In the genomic region with DNA sequence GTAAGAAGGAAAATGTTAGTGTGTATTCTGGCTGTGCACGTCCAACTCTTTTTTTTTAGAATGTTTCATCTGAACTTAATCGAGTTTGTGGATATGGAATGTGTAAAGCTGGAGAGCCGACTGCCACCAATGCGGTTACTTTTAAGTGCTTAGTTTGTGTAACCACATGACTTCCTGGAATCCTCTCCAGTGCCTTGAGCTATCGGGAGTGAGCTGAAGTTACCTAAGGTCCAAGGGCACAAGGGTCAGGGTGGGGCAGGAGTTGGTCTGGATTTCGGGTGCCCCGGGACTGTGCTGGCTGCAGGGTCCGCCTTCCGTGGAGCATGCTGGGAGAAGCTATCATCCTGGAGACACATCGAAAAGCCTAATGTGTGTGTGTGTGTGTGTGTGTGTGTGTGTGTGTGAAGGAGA, we compare ENCODE assay signal across 10 mouse cellular contexts. TPM values are rescaled to one million over a fixed set of nuclear protein-coding genes. Genes with fewer than 3 reads are reported as not detected.
A peak's percentile ranks its signal among the peaks of the same experiment; 100 is the strongest.
DNase-seq lines count a peak whose midpoint lies in the region; ATAC-seq and TF ChIP-seq lines count a peak whose summit lies in the region.
"Had no signal": no experiment of that assay in that cellular context is flagged by ENCODE, and none has a peak within 500 bp of the region (broad histone marks: within the 10 kb centered on the region; RNA-seq: fewer than 3 reads in every experiment).

No protein-coding gene starts in this region.

- peak overlapping the region; percentile 69 for H3K27ac ChIP-seq in heart, embryonic 16.5 days (ENCODE audit: low read length)
- H3K27ac ChIP-seq in liver, adult 2 months (replicated peaks; ENCODE audit: insufficient read depth, low read depth, low read length) = peak overlapping the region; percentile 60
- no peak overlapping the region for H3K27ac ChIP-seq in hindbrain, embryonic 14.5 days

- TF ChIP-seq POLR2A in liver, adult 2 months (IDR thresholded peaks at IDR 0.05; ENCODE audit: extremely low read depth, insufficient read depth, low read length) = no peak

- H3K79me2 ChIP-seq in liver, adult 2 months (ENCODE audit: control insufficient read depth, insufficient read depth, low read length) = peaks cover 3% of the 10 kb centered on the region; the same call in 1 of the 2 replicates

- no peaks in the 10 kb centered on the region for H3K9me3 ChIP-seq in heart, embryonic 16.5 days (replicated peaks; ENCODE audit: control insufficient read depth, low read length)
- H3K9me3 ChIP-seq in megakaryocyte, embryonic 14.5 days = no peaks in the 10 kb centered on the region
- no peaks in the 10 kb centered on the region for H3K9me3 ChIP-seq in hindbrain, embryonic 14.5 days (ENCODE audit: control insufficient read depth, low read length)

- no peak for TF ChIP-seq CTCF in liver, adult 2 months (IDR thresholded peaks at IDR 0.05; ENCODE audit: low read depth, low read length)

- H3K4me1 ChIP-seq in heart, embryonic 16.5 days (ENCODE audit: control insufficient read depth, insufficient read depth, low read length) = 0 out of 2 replicates have a peak, but pooled peaks cover 3% of the 10 kb centered on the region
- no peaks in the 10 kb centered on the region for H3K4me1 ChIP-seq in liver, adult 2 months (ENCODE audit: control insufficient read depth, insufficient read depth, low read length)
- peaks cover 69% of the 10 kb centered on the region for H3K4me1 ChIP-seq in megakaryocyte, embryonic 14.5 days
- no peaks in the 10 kb centered on the region for H3K4me1 ChIP-seq in hindbrain, embryonic 14.5 days (replicated peaks; ENCODE audit: control insufficient read depth, insufficient read depth, low read length)

- WGBS in heart, embryonic 16.5 days = 59% methylated on average over 10 of the region's 10 CpGs
- WGBS in liver, adult 2 months = 50% methylated on average over 10 of the region's 10 CpGs
- WGBS in hindbrain, embryonic 14.5 days = 85% methylated on average over 10 of the region's 10 CpGs

- H3K9ac ChIP-seq in heart, embryonic 16.5 days (ENCODE audit: low read length) = peak overlapping the region; percentile 57
- H3K9ac ChIP-seq in liver, adult 2 months (ENCODE audit: low read depth, low read length) = peak overlapping the region; percentile 63
- H3K9ac ChIP-seq in hindbrain, embryonic 14.5 days = no peak overlapping the region

- peak overlapping the region; percentile 34 for H3K4me3 ChIP-seq in heart, embryonic 16.5 days (ENCODE audit: low read length)
- H3K4me3 ChIP-seq in liver, adult 2 months (ENCODE audit: insufficient read depth, low read depth, low read length) = peak overlapping the region; percentile 66
- peak overlapping the region; percentile 92 for H3K4me3 ChIP-seq in megakaryocyte, embryonic 14.5 days (replicated peaks)
- H3K4me3 ChIP-seq in hindbrain, embryonic 14.5 days (replicated peaks; ENCODE audit: low read length) = no peak overlapping the region

- H3K27me3 ChIP-seq in heart, embryonic 16.5 days (ENCODE audit: control insufficient read depth, insufficient read depth, low read length) = no peaks in the 10 kb centered on the region
- no peaks in the 10 kb centered on the region for H3K27me3 ChIP-seq in liver, adult 2 months (ENCODE audit: control insufficient read depth, insufficient read depth, low read length)
- peaks cover 26% of the 10 kb centered on the region for H3K27me3 ChIP-seq in megakaryocyte, embryonic 14.5 days (replicated peaks)
- no peaks in the 10 kb centered on the region for H3K27me3 ChIP-seq in hindbrain, embryonic 14.5 days (ENCODE audit: control insufficient read depth, insufficient read depth, low read length)

- no peak for DNase-seq in heart, postnatal 4 days
- peak; percentile 38 for DNase-seq in liver, adult 2 months (ENCODE audit: extremely low read depth, low read depth, low spot score)
- DNase-seq in thymus, postnatal 36 days = peak; percentile 65 to 66
- DNase-seq in hindbrain, embryonic 14.5 days (ENCODE audit: low spot score) = no peak
- DNase-seq in embryo, embryonic 10.5 days (ENCODE audit: low spot score) = no peak
- no peak for DNase-seq in cerebellum, postnatal 14 days

- no peaks in the 10 kb centered on the region for H3K36me3 ChIP-seq in heart, embryonic 16.5 days (ENCODE audit: control insufficient read depth, insufficient read depth)
- H3K36me3 ChIP-seq in liver, adult 2 months (ENCODE audit: control insufficient read depth, insufficient read depth, low read length) = no peaks in the 10 kb centered on the region; the same call in 1 of the 2 replicates
- no peaks in the 10 kb centered on the region for H3K36me3 ChIP-seq in megakaryocyte, embryonic 14.5 days (replicated peaks; ENCODE audit: low read length)
- no peaks in the 10 kb centered on the region for H3K36me3 ChIP-seq in hindbrain, embryonic 14.5 days (replicated peaks; ENCODE audit: control insufficient read depth, insufficient read depth)

- peak; percentile 35; the same call in 1 of the 2 replicates for ATAC-seq in heart, embryonic 16.5 days (replicated peaks; ENCODE audit: extremely low read depth, insufficient read depth, low FRiP score)
- ATAC-seq in hindbrain, embryonic 14.5 days (ENCODE audit: low FRiP score) = no peak

- H3K4me2 ChIP-seq in heart, embryonic 16.5 days (ENCODE audit: low read depth, low read length) = peak overlapping the region; percentile 47
- no peak overlapping the region for H3K4me2 ChIP-seq in hindbrain, embryonic 14.5 days (replicated peaks)

RNA-seq across cellular contexts. Expression of a gene that starts 47.9 kb away (rescaled TPM):
- polyA plus RNA-seq in heart, embryonic 16.5 days (2015; fragmentation: Nextera tagmentation; extraction: Ambion mirVana) = 32.7 and 47.5 TPM in 2 replicates
- 10 to 100 TPM; 17.9 to 18.3 TPM for total RNA-seq in heart, postnatal 4 days (2021)
- 55.5 and 71.8 TPM in 2 replicates for total RNA-seq in liver, adult 2 months (2014; rRNA removed)
- polyA plus RNA-seq in liver, adult 2 months (2012; rRNA removed) = 15.5 and 19.2 TPM in 2 replicates
- 0.66 and 7.1 TPM in 2 replicates for polyA plus RNA-seq in megakaryocyte, embryonic 14.5 days (2012; ENCODE audit: insufficient read depth, low replicate concordance)
- polyA plus RNA-seq in hindbrain, embryonic 14.5 days (2014; fragmentation: Nextera tagmentation; extraction: Ambion mirVana) = 16.3 and 16.4 TPM in 2 replicates

RNA-seq across cellular contexts. Expression of a gene that starts 48.1 kb away (rescaled TPM):
- 0.07 TPM in 2 replicates for polyA plus RNA-seq in heart, embryonic 16.5 days (2015; fragmentation: Nextera tagmentation; extraction: Ambion mirVana)
- not detected for total RNA-seq in heart, postnatal 4 days (2021)
- under 0.01 TPM in 1 of 2 replicates, not detected in the other for total RNA-seq in liver, adult 2 months (2014; rRNA removed)
- 0.04 TPM in 1 of 2 replicates, not detected in the other for polyA plus RNA-seq in liver, adult 2 months (2012; rRNA removed)
- polyA plus RNA-seq in megakaryocyte, embryonic 14.5 days (2012; ENCODE audit: insufficient read depth, low replicate concordance) = not detected in 2 replicates
- not detected in 2 replicates for polyA plus RNA-seq in hindbrain, embryonic 14.5 days (2014; fragmentation: Nextera tagmentation; extraction: Ambion mirVana)
- total RNA-seq: gastrocnemius, adult 8-10 months had no signal
- polyA plus RNA-seq: large intestine, adult 2 months had no signal

Comparison
In these comparisons a context has a peak if more than half of its experiments do, and no peak if none do; other contexts are left out.
1. DNase-seq: peak in liver, adult 2 months (single experiment) and thymus, postnatal 36 days (2 of 2); none in heart, postnatal 4 days (single experiment), hindbrain, embryonic 14.5 days (single experiment), embryo, embryonic 10.5 days (single experiment) and cerebellum, postnatal 14 days (0 of 2).